Mouse (Mus musculus) MEL (cell line): ENCODE data around the gene Cfdp1. TPM values are rescaled to one million over a fixed set of nuclear protein-coding genes. Genes with fewer than 3 reads are reported as not detected.
A peak's percentile ranks its signal among the peaks of the same experiment; 100 is the strongest.

ENCODE experiments used
- DNase-seq: peaks from one replicate; pipeline ENCODE4 v3.0.0; 2011; ENCODE audit warnings: low read depth, low spot score
- H3K27ac ChIP-seq: 2 replicates; pipeline ENCODE4 v1.5.1; 2012; ENCODE audit warnings: low read depth, mild to moderate bottlenecking, control low read depth, low read length, moderate library complexity; ENCODE audit not compliant: control insufficient read depth
- H3K27me3 ChIP-seq, 2 experiments: fragments of 150-350 bp in 1 of 2; sonication (generic) in 1 of 2; 2 replicates each; pipeline ENCODE4 v1.6.1; 2012; ENCODE audit warnings: low read length in 2 of 2, mild to moderate bottlenecking in 2 of 2, improper control_type of control experiment in 1 of 2, moderate library complexity in 1 of 2; ENCODE audit not compliant: insufficient read depth in 2 of 2, control insufficient read depth in 1 of 2
- H3K36me3 ChIP-seq, 2 experiments: 2 replicates each; pipeline ENCODE4 v1.6.1; 2012 to 2014; ENCODE audit warnings: low read length in 2 of 2, improper control_type of control experiment in 1 of 2, inconsistent platforms in 1 of 2, mild to moderate bottlenecking in 1 of 2; ENCODE audit not compliant: insufficient read depth in 2 of 2, control insufficient read depth in 1 of 2
- H3K4me1 ChIP-seq, 2 experiments: fragments of 150-350 bp in 1 of 2; sonication (generic) in 1 of 2; 2 replicates each; pipeline ENCODE4 v1.6.1; 2012; ENCODE audit warnings: low read length in 2 of 2, improper control_type of control experiment in 1 of 2, mild to moderate bottlenecking in 1 of 2; ENCODE audit not compliant: insufficient read depth in 2 of 2, control insufficient read depth in 1 of 2
- H3K4me3 ChIP-seq, 2 experiments: fragments of 150-350 bp in 1 of 2; sonication (generic) in 1 of 2; 2 replicates each; pipeline ENCODE4 v1.5.1; 2012; ENCODE audit warnings: low read depth in 2 of 2, low read length in 2 of 2, mild to moderate bottlenecking in 2 of 2, moderate library complexity in 2 of 2, control low read depth in 1 of 2, improper control_type of control experiment in 1 of 2; ENCODE audit not compliant: control insufficient read depth in 1 of 2, insufficient read depth in 1 of 2
- H3K79me2 ChIP-seq: 2 replicates; pipeline ENCODE4 v1.6.1; 2012; ENCODE audit warnings: mild to moderate bottlenecking, low read length, moderate library complexity; ENCODE audit not compliant: control insufficient read depth, poor library complexity, insufficient read depth
- H3K9ac ChIP-seq: 2 replicates; pipeline ENCODE4 v1.6.1; 2012; ENCODE audit warnings: low read depth, mild to moderate bottlenecking, control low read depth, low read length, moderate library complexity; ENCODE audit not compliant: control insufficient read depth, poor library complexity, severe bottlenecking
- H3K9me3 ChIP-seq: fragments of 150-350 bp; sonication (generic); replicated peaks from 2 replicates; pipeline ENCODE4 v1.6.1; 2012; ENCODE audit warnings: mild to moderate bottlenecking, low read length, improper control_type of control experiment, moderate library complexity; ENCODE audit not compliant: insufficient read depth
- BHLHE40 ChIP-seq: IDR thresholded peaks from 2 replicates; pipeline ENCODE4 v1.6.1; 2012; ENCODE audit warnings: low read depth, mild to moderate bottlenecking, inconsistent platforms, low read length, improper control_type of control experiment, borderline replicate concordance
- CHD1 ChIP-seq: IDR thresholded peaks from 2 replicates; pipeline ENCODE4 v1.6.1; 2012; ENCODE audit warnings: low read depth, mild to moderate bottlenecking, inconsistent platforms, low read length, improper control_type of control experiment
- CTCF ChIP-seq, 3 experiments: IDR thresholded peaks in 2 of 3; conservative IDR thresholded peaks in 1 of 3; 2 replicates each; pipeline ENCODE4 v1.5.1; 2011 to 2012; ENCODE audit warnings: low read length in 3 of 3, low read depth in 2 of 3, mild to moderate bottlenecking in 2 of 3, improper control_type of control experiment in 1 of 3, inconsistent platforms in 1 of 3, mixed read lengths in 1 of 3, moderate library complexity in 1 of 3; ENCODE audit not compliant: control insufficient read depth in 1 of 3, insufficient read depth in 1 of 3, poor library complexity in 1 of 3, severe bottlenecking in 1 of 3
- ETS1 ChIP-seq: IDR thresholded peaks from 2 replicates; pipeline ENCODE4 v1.6.1; 2012; ENCODE audit warnings: low read depth, mild to moderate bottlenecking, inconsistent platforms, low read length, improper control_type of control experiment, moderate library complexity
- GABPA ChIP-seq: IDR thresholded peaks from 2 replicates; pipeline ENCODE4 v1.6.1; 2012; ENCODE audit warnings: low read depth, mild to moderate bottlenecking, inconsistent platforms, low read length, improper control_type of control experiment, moderate library complexity
- JUND ChIP-seq: IDR thresholded peaks from 2 replicates; pipeline ENCODE4 v1.6.1; 2011; ENCODE audit warnings: low read depth, mild to moderate bottlenecking, improper control_type of control experiment, low read length
- MAFK ChIP-seq: IDR thresholded peaks from 2 replicates; pipeline ENCODE4 v1.6.1; 2011; ENCODE audit warnings: low read depth, mild to moderate bottlenecking, low read length, improper control_type of control experiment, borderline replicate concordance
- MAZ ChIP-seq: IDR thresholded peaks from 2 replicates; pipeline ENCODE4 v1.6.1; 2012; ENCODE audit warnings: low read depth, mild to moderate bottlenecking, inconsistent platforms, low read length, improper control_type of control experiment
- MYB ChIP-seq: IDR thresholded peaks from 2 replicates; pipeline ENCODE4 v1.6.1; 2011; ENCODE audit warnings: mild to moderate bottlenecking, low read depth, low read length, improper control_type of control experiment
- MYC ChIP-seq: IDR thresholded peaks from 2 replicates; pipeline ENCODE4 v1.6.1; 2011; ENCODE audit warnings: low read depth, mild to moderate bottlenecking, low read length, improper control_type of control experiment, moderate library complexity
- NRF1 ChIP-seq: IDR thresholded peaks from 2 replicates; pipeline ENCODE4 v1.6.1; 2014; ENCODE audit warnings: low read depth, mild to moderate bottlenecking, inconsistent platforms, low read length, improper control_type of control experiment, moderate library complexity; ENCODE audit not compliant: poor library complexity, insufficient read depth, severe bottlenecking
- POLR2AphosphoS5 ChIP-seq: IDR thresholded peaks from 2 replicates; pipeline ENCODE4 v1.6.1; 2012; ENCODE audit warnings: low read depth, borderline replicate concordance, mild to moderate bottlenecking, inconsistent platforms, low read length, moderate library complexity, mixed read lengths
- RAD21 ChIP-seq: IDR thresholded peaks from 2 replicates; pipeline ENCODE4 v1.6.1; 2011; ENCODE audit warnings: mild to moderate bottlenecking, low read depth, low read length, improper control_type of control experiment
- SIN3A ChIP-seq: IDR thresholded peaks from 2 replicates; pipeline ENCODE4 v1.6.1; 2012; ENCODE audit warnings: low read length, improper control_type of control experiment, inconsistent platforms
- SMC3 ChIP-seq: IDR thresholded peaks from 2 replicates; pipeline ENCODE4 v1.6.1; 2011; ENCODE audit warnings: low read depth, low read length, improper control_type of control experiment
- UBTF ChIP-seq: IDR thresholded peaks from 2 replicates; pipeline ENCODE4 v1.6.1; 2012; ENCODE audit warnings: low read depth, mild to moderate bottlenecking, inconsistent platforms, low read length, improper control_type of control experiment, moderate library complexity, borderline replicate concordance; ENCODE audit not compliant: insufficient read depth
- USF2 ChIP-seq, 2 experiments: IDR thresholded peaks; 2 replicates each; pipeline ENCODE4 v1.6.1; 2011 to 2012; ENCODE audit warnings: improper control_type of control experiment in 2 of 2, low read length in 2 of 2, borderline replicate concordance in 1 of 2, inconsistent platforms in 1 of 2, low read depth in 1 of 2, mild to moderate bottlenecking in 1 of 2; ENCODE audit not compliant: insufficient read depth in 1 of 2
- ZKSCAN1 ChIP-seq: IDR thresholded peaks from 2 replicates; pipeline ENCODE4 v1.6.1; 2012; ENCODE audit warnings: low read depth, mild to moderate bottlenecking, inconsistent platforms, low read length, improper control_type of control experiment, moderate library complexity
- polyA plus RNA-seq, 2 experiments: library from polyadenylated mRNA; stranded (reverse) in 1 of 2; unstranded in 1 of 2; fragments of >175 nt in 1 of 2; fragments of >200 nt in 1 of 2; gene quantifications; 2 replicates each; pipeline versions ENCODE4 v1.2.1 to v1.2.4; 2012; ENCODE audit warnings: low replicate concordance in 2 of 2, low read depth in 1 of 2; ENCODE audit not compliant: insufficient read length in 2 of 2, insufficient read depth in 1 of 2, missing spikeins in 1 of 2
- total RNA-seq: library from RNA; depleted of rRNA; stranded (reverse); fragments of 300-350 nt; gene quantifications from 2 replicates; pipeline ENCODE4 v1.2.3, GENCODE M21; 2012

The Cfdp1 gene
- total and polyA plus RNA-seq, 3 experiments = 185 to 214 TPM; not detected in 1

- Histone ChIP-seq H3K27me3 (no peaks in the 10 kb centered on the region), H3K27ac (no peak overlapping the region), H3K4me3 (peak overlapping the region; percentile 75 to 93), H3K9ac (peak overlapping the region; percentile 88), H3K36me3 (peaks cover 0 to 17% of the 10 kb centered on the region in 2 experiments; a peak in 2 of 4 replicates), H3K9me3 (no peaks in the 10 kb centered on the region), H3K4me1 (peaks cover 11 to 24% of the 10 kb centered on the region in 2 experiments), H3K79me2 (peaks cover 15% of the 10 kb centered on the region)
- DNase-seq = no peak
- TF ChIP-seq MYB (no peak), CHD1 (no peak), POLR2AphosphoS5 (no peak), BHLHE40 (no peak), MAFK (0 out of 2 replicates have a peak, but pooled peaks have one; percentile 16), SMC3 (no peak)
Measured at GRCm38 (mm10) chr8:111742261-111743037, 111.6 kb downstream of the Cfdp1 start.

- Histone ChIP-seq H3K9ac (no peak overlapping the region), H3K4me1 (peaks cover 5 to 24% of the 10 kb centered on the region in 2 experiments; a peak in 3 of 4 replicates), H3K27me3 (no peaks in the 10 kb centered on the region), H3K27ac (no peak overlapping the region), H3K79me2 (peaks cover 15% of the 10 kb centered on the region), H3K4me3 (no peak overlapping the region), H3K36me3 (peaks cover 0 to 14% of the 10 kb centered on the region in 2 experiments; a peak in 2 of 4 replicates), H3K9me3 (no peaks in the 10 kb centered on the region)
- DNase-seq = no peak
- TF ChIP-seq MYC = no peak
- TF ChIP-seq MAZ = no peak
- no peak for TF ChIP-seq SIN3A
- TF ChIP-seq JUND = no peak
- TF ChIP-seq USF2 (IDR thresholded peaks at IDR 0.05; ENCODE audit: borderline replicate concordance in 1 of 2, insufficient read depth in 1 of 2, low read depth in 1 of 2, low read length in 2 of 2) = no peak
- TF ChIP-seq NRF1 = no peak
- no peak for TF ChIP-seq MYB
- TF ChIP-seq CTCF (IDR thresholded peaks at IDR 0.05 in 2 of 3, conservative IDR thresholded peaks at IDR 0.05 in 1 of 3; ENCODE audit: control insufficient read depth in 1 of 3, insufficient read depth in 1 of 3, low read depth in 2 of 3, low read length in 3 of 3, poor library complexity in 1 of 3, severe bottlenecking in 1 of 3) = no peak
- TF ChIP-seq RAD21 = no peak
- TF ChIP-seq ZKSCAN1 = no peak
- TF ChIP-seq GABPA = no peak
- no peak for TF ChIP-seq ETS1
- TF ChIP-seq UBTF = no peak
Measured at GRCm38 (mm10) chr8:111741556-111741955, 112.5 kb downstream of the Cfdp1 start.
